Mouse (Mus musculus) limb, embryonic 11.5 days (tissue): ENCODE data around the gene Prss48. TPM values are rescaled to one million over a fixed set of nuclear protein-coding genes. Genes with fewer than 3 reads are reported as not detected.

Experiments used
- ATAC-seq: fragments of 200-750 bp; cut with Nextera tagmentation; 2 replicates; pipeline ENCODE4 v1.8.0; 2017; ENCODE audit warnings: low read depth; ENCODE audit not compliant: insufficient number of reproducible peaks, low FRiP score, low TSS enrichment
- DNase-seq: peaks from one replicate; pipeline ENCODE4 v3.0.0-alpha.2; 2015; ENCODE audit warnings: low spot score
- H3K27ac ChIP-seq: fragments of 300-500 bp; sonication (generic); replicated peaks from 2 replicates; pipeline ENCODE4 v1.5.1; 2014; ENCODE audit warnings: low read depth, mild to moderate bottlenecking, low read length
- H3K27me3 ChIP-seq: fragments of 300-500 bp; sonication (generic); 2 replicates; pipeline ENCODE4 v1.6.1; 2014; ENCODE audit warnings: mild to moderate bottlenecking, low read length, mixed read lengths; ENCODE audit not compliant: control insufficient read depth, insufficient read depth
- H3K36me3 ChIP-seq: fragments of 300-500 bp; sonication (generic); 2 replicates; pipeline ENCODE4 v1.6.1; 2014; ENCODE audit warnings: mild to moderate bottlenecking, low read length, moderate library complexity, mixed read lengths; ENCODE audit not compliant: control insufficient read depth, insufficient read depth
- H3K4me1 ChIP-seq: fragments of 300-500 bp; sonication (generic); 2 replicates; pipeline ENCODE4 v1.6.1; 2014; ENCODE audit warnings: low read length, mixed read lengths; ENCODE audit not compliant: control insufficient read depth, insufficient read depth
- H3K4me2 ChIP-seq: fragments of 300-500 bp; sonication (generic); 2 replicates; pipeline ENCODE4 v1.6.1; 2014; ENCODE audit warnings: low read depth, mild to moderate bottlenecking, moderate library complexity; ENCODE audit not compliant: severe bottlenecking
- H3K4me3 ChIP-seq: fragments of 300-500 bp; sonication (generic); 2 replicates; pipeline ENCODE4 v1.5.1; 2014; ENCODE audit warnings: low read depth, low read length
- H3K9ac ChIP-seq: fragments of 300-500 bp; sonication (generic); 2 replicates; pipeline ENCODE4 v1.6.1; 2014; ENCODE audit warnings: mild to moderate bottlenecking, low read length
- H3K9me3 ChIP-seq: fragments of 300-500 bp; sonication (generic); 2 replicates; pipeline ENCODE4 v1.6.1; 2016; ENCODE audit warnings: low read length; ENCODE audit not compliant: control insufficient read depth
- WGBS: fragments of 180-500 bp; shearing (Covaris S2); extraction: QIAGEN DNeasy Blood & Tissue Kit; methylation state at CpG from one replicate; pipeline ENCODE4 v1.1.7; 2014; 5-methylcytosine and 5-hydroxymethylcytosine counted together
- polyA plus RNA-seq: library from polyadenylated mRNA; unstranded; fragments of >200 nt; fragmentation: Nextera tagmentation; extraction: Ambion mirVana; gene quantifications from 2 replicates; pipeline ENCODE4 v1.2.1, GENCODE M21; 2014

Gene Prss48
- 0.21 TPM in 1 of 2 replicates, not detected in the other for polyA plus RNA-seq

DNA sequence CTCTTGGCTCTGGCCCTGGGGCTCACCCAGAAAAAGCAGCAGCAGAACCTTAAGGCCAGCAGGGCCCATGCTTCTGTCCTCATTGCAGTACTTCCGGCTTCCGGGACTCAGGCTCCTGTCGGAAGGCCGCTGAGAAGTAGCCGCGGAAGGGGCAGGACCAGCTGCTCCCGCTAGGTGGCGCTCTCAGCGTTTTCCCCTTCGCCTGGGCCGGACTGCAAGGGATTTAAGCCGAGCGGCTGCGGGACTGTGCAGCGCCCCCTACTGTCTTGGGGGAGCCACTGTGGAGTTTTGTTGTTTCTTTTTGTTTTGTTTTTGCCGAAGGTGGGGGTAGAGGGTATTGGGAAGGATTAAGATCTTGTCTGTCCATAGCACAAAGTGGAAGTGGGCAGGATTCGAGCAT is at the start of gene Prss48:
Gene Prss48 (minus strand): TSS at position 69 of the 400 bp plus-strand sequence.
- H3K4me1 ChIP-seq = no peaks in the 10 kb centered on the region
- H3K4me2 ChIP-seq = no peak within 1 kb of the TSS
- H3K9ac ChIP-seq = no peak within 1 kb of the TSS
- H3K4me3 ChIP-seq = no peak within 1 kb of the TSS
- no peaks in the 10 kb centered on the region for H3K36me3 ChIP-seq
- no peak within 1 kb of the TSS for H3K27ac ChIP-seq
- H3K9me3 ChIP-seq = no peaks in the 10 kb centered on the region; the same call in 1 of the 2 replicates
- no peak for ATAC-seq
- 74% methylated on average over 17 of the region's 17 CpGs for WGBS
- DNase-seq = peak; percentile 41
- no peaks in the 10 kb centered on the region for H3K27me3 ChIP-seq

- H3K27me3 ChIP-seq = no peaks in the 10 kb centered on the region
- no peaks in the 10 kb centered on the region for H3K36me3 ChIP-seq
- no peaks in the 10 kb centered on the region for H3K9me3 ChIP-seq
- H3K9ac ChIP-seq = no peak overlapping the region
- peaks cover 4% of the 10 kb centered on the region for H3K4me1 ChIP-seq
- WGBS = 69% methylated on average over 2 of the region's 2 CpGs
- no peak for DNase-seq
- no peak overlapping the region for H3K4me2 ChIP-seq
- H3K27ac ChIP-seq = no peak overlapping the region
- ATAC-seq = no peak
- H3K4me3 ChIP-seq = no peak overlapping the region
Observed at GRCm38 (mm10) chr3:86049041-86049440, 46.8 kb upstream of the Prss48 start.

GRCm38 (mm10) chr3:86047686-86048408 is 45.6 kb upstream of the Prss48 start:
- no peaks in the 10 kb centered on the region for H3K27me3 ChIP-seq
- no peak overlapping the region for H3K4me2 ChIP-seq
- H3K27ac ChIP-seq = no peak overlapping the region
- H3K4me3 ChIP-seq = no peak overlapping the region
- no peak for ATAC-seq
- H3K4me1 ChIP-seq = peaks cover under 1% of the 10 kb centered on the region
- WGBS = 94% methylated on average over 9 of the region's 9 CpGs
- no peak for DNase-seq
- no peak overlapping the region for H3K9ac ChIP-seq
- H3K9me3 ChIP-seq = peaks cover 2% of the 10 kb centered on the region; the same call in 1 of the 2 replicates
- H3K36me3 ChIP-seq = no peaks in the 10 kb centered on the region

DNA sequence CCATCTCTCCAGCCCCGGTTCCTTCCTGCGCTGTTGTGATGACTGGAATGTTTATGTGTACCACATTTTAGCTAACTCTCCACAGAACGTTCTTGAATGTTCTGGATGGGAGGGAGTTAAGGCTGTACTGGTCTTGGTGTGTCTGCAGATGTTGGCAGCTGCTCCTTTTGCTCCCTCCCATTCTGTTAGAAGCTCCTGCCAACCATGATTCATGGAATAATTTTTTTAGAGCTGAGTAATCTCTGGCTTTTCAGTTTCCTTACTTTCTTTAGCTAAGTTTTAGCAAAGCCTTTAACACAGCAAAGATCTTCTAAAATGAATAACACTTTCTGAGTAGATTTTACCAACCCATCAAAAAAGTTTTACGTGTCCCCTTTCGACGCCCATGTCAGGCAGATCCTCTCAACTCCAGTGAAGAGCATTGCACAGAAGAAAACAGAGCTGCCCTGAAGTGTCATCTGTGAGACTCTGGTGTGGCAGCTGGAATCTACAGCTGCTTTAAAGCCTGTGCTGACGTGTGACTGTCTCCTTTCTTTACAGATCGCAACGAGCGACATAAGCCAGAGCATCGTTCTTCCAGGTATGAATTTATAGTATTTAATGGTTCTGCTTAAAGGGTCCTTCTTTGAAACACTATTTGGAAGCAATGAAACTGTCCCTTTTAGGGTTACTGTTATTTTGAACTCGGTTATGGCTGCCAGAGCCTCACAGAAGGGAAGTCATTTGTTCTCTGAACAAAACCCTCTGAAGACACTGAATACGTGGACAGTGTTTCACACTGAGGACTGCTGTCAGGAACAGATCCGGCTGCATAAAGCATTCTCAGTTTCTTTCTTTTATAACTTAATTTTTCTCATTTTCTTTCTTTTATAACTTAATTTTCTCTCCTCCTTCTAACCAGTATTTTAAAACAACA is 38.3 kb upstream of the Prss48 start:
- DNase-seq (no peak), ATAC-seq (no peak)
- no peak overlapping the region for H3K4me3 ChIP-seq
- no peaks in the 10 kb centered on the region for H3K27me3 ChIP-seq
- no peak overlapping the region for H3K4me2 ChIP-seq
- peaks cover 2% of the 10 kb centered on the region; the same call in 1 of the 2 replicates for H3K9me3 ChIP-seq
- no peak overlapping the region for H3K9ac ChIP-seq
- no peaks in the 10 kb centered on the region for H3K36me3 ChIP-seq
- 68% methylated on average over 14 of the region's 14 CpGs for WGBS
- peaks cover 6% of the 10 kb centered on the region; the same call in 1 of the 2 replicates for H3K4me1 ChIP-seq
- H3K27ac ChIP-seq = no peak overlapping the region

DNA sequence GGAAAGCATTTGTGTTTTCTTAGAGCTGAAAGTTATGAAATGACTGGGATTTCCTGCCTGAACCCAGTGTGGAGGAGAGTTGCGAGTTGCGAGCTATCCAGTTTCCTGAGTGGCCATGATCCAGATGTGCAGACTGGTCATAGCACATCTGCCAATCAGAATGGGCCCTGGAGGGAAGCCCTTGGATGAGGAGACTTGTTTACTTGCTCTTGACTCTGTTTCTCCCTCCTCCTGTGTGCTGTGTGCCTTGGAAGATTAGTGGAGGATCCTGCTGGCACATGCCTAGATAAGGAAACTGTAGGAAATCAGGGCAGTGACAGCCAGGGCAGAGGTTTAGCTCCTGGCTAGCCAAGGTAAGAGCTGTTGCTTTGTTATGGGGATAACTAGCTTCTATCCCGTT is 36.4 kb upstream of the Prss48 start:
- Histone ChIP-seq H3K4me3 (no peak overlapping the region), H3K36me3 (no peaks in the 10 kb centered on the region), H3K27ac (no peak overlapping the region), H3K9me3 (peaks cover 2% of the 10 kb centered on the region; the same call in 1 of the 2 replicates), H3K4me2 (no peak overlapping the region), H3K4me1 (peaks cover 6% of the 10 kb centered on the region; the same call in 1 of the 2 replicates), H3K9ac (no peak overlapping the region), H3K27me3 (no peaks in the 10 kb centered on the region)
- 49% methylated on average over 3 of the region's 3 CpGs for WGBS
- ATAC-seq = no peak
- no peak for DNase-seq

- no peak overlapping the region for H3K27ac ChIP-seq
- ATAC-seq (no peak), DNase-seq (no peak)
- 95% methylated on average over 9 of the region's 9 CpGs for WGBS
- H3K4me2 ChIP-seq = no peak overlapping the region
- no peaks in the 10 kb centered on the region for H3K27me3 ChIP-seq
- peaks cover 6% of the 10 kb centered on the region; the same call in 1 of the 2 replicates for H3K4me1 ChIP-seq
- no peak overlapping the region for H3K9ac ChIP-seq
- no peaks in the 10 kb centered on the region; the same call in 1 of the 2 replicates for H3K9me3 ChIP-seq
- no peaks in the 10 kb centered on the region for H3K36me3 ChIP-seq
- H3K4me3 ChIP-seq = no peak overlapping the region
Observed at GRCm38 (mm10) chr3:86037926-86038484, 35.7 kb upstream of the Prss48 start.

DNA sequence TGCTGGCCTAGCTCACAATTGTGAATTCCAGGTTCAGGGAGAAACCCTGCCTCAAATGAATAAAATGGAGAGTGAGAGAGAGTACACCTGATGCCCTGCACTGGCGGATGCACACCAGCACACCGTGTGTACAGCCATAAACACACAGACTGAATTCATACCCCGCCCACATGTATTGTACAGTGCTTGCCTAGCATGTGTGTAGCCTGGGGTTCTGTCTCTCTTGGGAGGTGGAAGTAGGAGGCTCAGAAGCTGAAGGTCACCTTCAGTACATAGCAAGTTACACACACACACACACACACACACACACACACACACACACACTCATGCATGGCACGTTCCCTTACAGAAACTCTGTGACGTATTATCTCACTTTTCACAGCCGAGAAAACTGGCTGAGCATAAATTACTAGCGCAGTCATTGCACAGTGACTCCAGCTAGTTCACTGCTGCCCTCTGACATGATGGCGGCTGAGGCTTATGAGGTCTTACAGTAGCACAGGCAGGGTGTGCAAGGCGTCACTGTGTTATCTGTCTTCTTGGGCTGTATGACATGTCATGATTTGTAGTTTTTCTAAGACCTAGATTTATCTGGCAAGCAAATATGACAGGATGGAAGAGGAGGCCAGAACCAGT is 31.3 kb upstream of the Prss48 start:
- Histone ChIP-seq H3K36me3 (no peaks in the 10 kb centered on the region), H3K4me3 (no peak overlapping the region), H3K9me3 (no peaks in the 10 kb centered on the region), H3K9ac (no peak overlapping the region), H3K4me1 (no peaks in the 10 kb centered on the region; the same call in 1 of the 2 replicates), H3K27me3 (no peaks in the 10 kb centered on the region), H3K27ac (no peak overlapping the region), H3K4me2 (no peak overlapping the region)
- WGBS = 84% methylated on average over 9 of the region's 9 CpGs
- ATAC-seq (no peak), DNase-seq (no peak)

GRCm38 (mm10) chr3:86030566-86030965 is 28.3 kb upstream of the Prss48 start:
- no peak overlapping the region for H3K27ac ChIP-seq
- DNase-seq = no peak

More at GRCm38 (mm10) chr3:86030566-86030965, 28.3 kb upstream of the Prss48 start:
- H3K27me3 ChIP-seq = no peaks in the 10 kb centered on the region
- H3K4me1 ChIP-seq = peaks cover 1% of the 10 kb centered on the region; the same call in 1 of the 2 replicates
- ATAC-seq = no peak
- H3K4me3 ChIP-seq = no peak overlapping the region
- WGBS = 88% methylated on average over 4 of the region's 4 CpGs
- no peaks in the 10 kb centered on the region for H3K36me3 ChIP-seq
- no peaks in the 10 kb centered on the region for H3K9me3 ChIP-seq
- H3K4me2 ChIP-seq = no peak overlapping the region
- no peak overlapping the region for H3K9ac ChIP-seq
